Mouse (Mus musculus) embryonic facial prominence, embryonic 14.5 days (tissue): ENCODE measurements at regions not wholly inside any gene's neighbourhood (a gene's known extent, or its start where the extent isn't known, plus 50 kb on each side); places are given as distances from the start of the nearest gene placed in this dataset.

Source experiments
- ATAC-seq: fragments of 200-750 bp; cut with Nextera tagmentation; 2 replicates; pipeline ENCODE4 v1.8.0; 2017; ENCODE audit warnings: low read depth, moderate number of reproducible peaks, moderate TSS enrichment
- DNase-seq: peaks from one replicate; pipeline ENCODE4 v3.0.0-alpha.2; 2015; ENCODE audit warnings: low spot score
- H3K27ac ChIP-seq: fragments of 300-500 bp; sonication (generic); replicated peaks from 2 replicates; pipeline ENCODE4 v1.5.1; 2014; ENCODE audit warnings: low read depth, mild to moderate bottlenecking, low read length, moderate library complexity
- H3K27me3 ChIP-seq: fragments of 300-500 bp; sonication (generic); replicated peaks from 2 replicates; pipeline ENCODE4 v1.6.1; 2014; ENCODE audit warnings: low read length; ENCODE audit not compliant: control insufficient read depth, insufficient read depth
- H3K36me3 ChIP-seq: fragments of 300-500 bp; sonication (generic); 2 replicates; pipeline ENCODE4 v1.6.1; 2014; ENCODE audit warnings: low read length, mixed read lengths; ENCODE audit not compliant: control insufficient read depth, insufficient read depth
- H3K4me1 ChIP-seq: fragments of 300-500 bp; sonication (generic); 2 replicates; pipeline ENCODE4 v1.6.1; 2014; ENCODE audit warnings: antibody characterized with exemption, low read length; ENCODE audit not compliant: control insufficient read depth, insufficient read depth
- H3K4me2 ChIP-seq: fragments of 300-500 bp; sonication (generic); 2 replicates; pipeline ENCODE4 v1.6.1; 2014; ENCODE audit warnings: low read depth, mild to moderate bottlenecking, low read length, moderate library complexity, mixed read lengths
- H3K4me3 ChIP-seq: fragments of 300-500 bp; sonication (generic); 2 replicates; pipeline ENCODE4 v1.5.1; 2014; ENCODE audit warnings: low read depth, mild to moderate bottlenecking, low read length
- H3K9ac ChIP-seq: fragments of 300-500 bp; sonication (generic); 2 replicates; pipeline ENCODE4 v1.6.1; 2014; ENCODE audit warnings: low read depth, mild to moderate bottlenecking, low read length, moderate library complexity, mixed read lengths
- H3K9me3 ChIP-seq: fragments of 300-500 bp; sonication (generic); 2 replicates; pipeline ENCODE4 v1.6.1; 2016; ENCODE audit warnings: low read length; ENCODE audit not compliant: control insufficient read depth
- WGBS: fragments of 180-500 bp; shearing (Covaris S2); extraction: QIAGEN DNeasy Blood & Tissue Kit; methylation state at CpG from one replicate; pipeline ENCODE4 v1.1.7; 2014; 5-methylcytosine and 5-hydroxymethylcytosine counted together

GRCm38 (mm10) chr6:25894454-25895250 is 85.6 kb upstream of the Pot1a start:
- no peaks in the 10 kb centered on the region for H3K9me3 ChIP-seq
- H3K4me3 ChIP-seq = no peak overlapping the region
- no peaks in the 10 kb centered on the region for H3K4me1 ChIP-seq
- H3K4me2 ChIP-seq = no peak overlapping the region
- ATAC-seq = no peak
- no peaks in the 10 kb centered on the region for H3K36me3 ChIP-seq
- WGBS = 67% methylated on average over 5 of the region's 5 CpGs
- H3K27me3 ChIP-seq = no peaks in the 10 kb centered on the region
- no peak for DNase-seq
- H3K9ac ChIP-seq = no peak overlapping the region
- H3K27ac ChIP-seq = no peak overlapping the region

GRCm38 (mm10) chr6:25867922-25868321 is 58.9 kb upstream of the Pot1a start:
- no peak overlapping the region for H3K4me2 ChIP-seq
- no peaks in the 10 kb centered on the region for H3K36me3 ChIP-seq
- no peaks in the 10 kb centered on the region for H3K4me1 ChIP-seq
- H3K27ac ChIP-seq = no peak overlapping the region
- DNase-seq (no peak), ATAC-seq (no peak)
- H3K27me3 ChIP-seq = no peaks in the 10 kb centered on the region
- no peak overlapping the region for H3K9ac ChIP-seq
- 88% methylated on average over 3 of the region's 3 CpGs for WGBS
- H3K4me3 ChIP-seq = no peak overlapping the region
- H3K9me3 ChIP-seq = no peaks in the 10 kb centered on the region
